Mouse (Mus musculus) midbrain, embryonic 15.5 days (tissue): ENCODE results near the gene Cdkn1a. TPM values are rescaled to one million over a fixed set of nuclear protein-coding genes. Genes with fewer than 3 reads are reported as not detected.
A peak's percentile ranks its signal among the peaks of the same experiment; 100 is the strongest.
"Not testable (repeated sequence)": the region's sequence is repeated elsewhere in the genome, so short reads cannot be mapped to it uniquely, and the experiment has no call there.

Experiments used
- ATAC-seq: fragments of 200-750 bp; cut with Nextera tagmentation; replicated peaks from 2 replicates; pipeline ENCODE4 v1.8.0; 2017; ENCODE audit warnings: moderate TSS enrichment
- H3K27ac ChIP-seq: fragments of 300-500 bp; sonication (generic); 2 replicates; pipeline ENCODE4 v1.5.1; 2015; ENCODE audit warnings: mild to moderate bottlenecking, inconsistent platforms
- H3K27me3 ChIP-seq: fragments of 300-500 bp; sonication (generic); replicated peaks from 2 replicates; pipeline ENCODE4 v1.6.1; 2015; ENCODE audit warnings: inconsistent platforms
- H3K36me3 ChIP-seq: fragments of 300-500 bp; sonication (generic); replicated peaks from 2 replicates; pipeline ENCODE4 v1.6.1; 2015; ENCODE audit warnings: inconsistent platforms
- H3K4me1 ChIP-seq: fragments of 300-500 bp; sonication (generic); 2 replicates; pipeline ENCODE4 v1.6.1; 2015; ENCODE audit warnings: inconsistent platforms
- H3K4me2 ChIP-seq: fragments of 300-500 bp; sonication (generic); 2 replicates; pipeline ENCODE4 v1.6.1; 2015; ENCODE audit warnings: inconsistent platforms, mild to moderate bottlenecking, moderate library complexity
- H3K4me3 ChIP-seq: fragments of 300-500 bp; sonication (generic); 2 replicates; pipeline ENCODE4 v1.5.1; 2015; ENCODE audit warnings: mild to moderate bottlenecking, inconsistent platforms
- H3K9ac ChIP-seq: fragments of 300-500 bp; sonication (generic); 2 replicates; pipeline ENCODE4 v1.6.1; 2015; ENCODE audit warnings: mild to moderate bottlenecking, inconsistent platforms
- H3K9me3 ChIP-seq: fragments of 300-500 bp; sonication (generic); 2 replicates; pipeline ENCODE4 v1.6.1; 2016; ENCODE audit warnings: inconsistent platforms
- WGBS: fragments of 180-500 bp; shearing (Covaris S2); methylation state at CpG from one replicate; pipeline ENCODE4 v1.1.7; 2015; ENCODE audit warnings: mixed read lengths; 5-methylcytosine and 5-hydroxymethylcytosine counted together
- polyA plus RNA-seq: library from polyadenylated mRNA; unstranded; fragments of >200 nt; fragmentation: Nextera tagmentation; extraction: Ambion mirVana; gene quantifications from 2 replicates; pipeline ENCODE4 v1.2.1, GENCODE M21; 2015

Cdkn1a gene
- 97.7 and 99.9 TPM in 2 replicates for polyA plus RNA-seq

DNA sequence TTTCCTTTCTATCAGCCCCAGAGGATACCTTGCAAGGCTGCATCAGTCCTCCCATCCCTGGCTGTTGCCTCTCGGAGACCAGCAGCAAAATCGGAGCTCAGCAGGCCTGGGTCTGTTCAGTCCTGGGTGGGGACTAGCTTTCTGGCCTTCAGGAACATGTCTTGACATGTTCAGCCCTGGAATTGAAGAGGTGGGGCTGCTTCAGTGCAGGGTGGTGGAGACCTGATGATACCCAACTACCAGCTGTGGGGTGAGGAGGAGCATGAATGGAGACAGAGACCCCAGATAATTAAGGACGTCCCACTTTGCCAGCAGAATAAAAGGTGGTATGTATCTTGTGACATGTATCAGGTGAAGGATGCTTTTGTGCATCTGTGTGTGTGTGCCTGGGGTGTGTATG lies at the start of gene Cdkn1a:
Gene Cdkn1a, plus strand, starts transcription at position 201 of the 400 bp plus-strand sequence.
- Histone ChIP-seq H3K4me3 (no peak within 1 kb of the TSS), H3K9ac (no peak within 1 kb of the TSS; the same call in 1 of the 2 replicates), H3K27me3 (peaks cover 22% of the 10 kb centered on the region), H3K27ac (no peak within 1 kb of the TSS), H3K4me2 (no peak within 1 kb of the TSS), H3K36me3 (no peaks in the 10 kb centered on the region), H3K9me3 (no peaks in the 10 kb centered on the region), H3K4me1 (peaks cover 22% of the 10 kb centered on the region)
- WGBS: 84% methylated on average over 3 of the region's 3 CpGs
- no peak for ATAC-seq

DNA sequence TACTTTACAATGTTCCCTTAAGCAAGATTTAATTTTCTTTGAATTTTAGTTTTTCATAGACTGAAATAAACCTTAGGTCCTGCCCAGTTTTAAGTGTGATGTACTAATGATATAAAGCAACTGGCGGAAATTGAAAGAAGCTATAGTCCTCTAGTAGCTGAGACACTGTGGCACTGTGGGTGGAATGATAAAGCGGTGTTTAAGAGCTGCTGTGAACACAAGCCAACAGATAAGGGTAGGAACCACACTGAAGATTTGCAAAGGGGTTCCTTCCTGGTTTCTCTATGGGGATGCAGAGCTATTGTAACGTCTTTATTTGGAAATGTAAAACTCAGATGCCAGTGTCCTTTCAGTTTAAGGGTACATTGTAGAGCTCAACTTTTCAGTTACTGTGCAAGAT lies 49.1 kb upstream of the Cdkn1a start:
- peaks cover 32% of the 10 kb centered on the region for H3K4me1 ChIP-seq
- not testable (repeated sequence) for H3K27me3 ChIP-seq, ATAC-seq, H3K27ac ChIP-seq, H3K4me2 ChIP-seq, H3K4me3 ChIP-seq, H3K9me3 ChIP-seq, H3K9ac ChIP-seq
- H3K36me3 ChIP-seq: peaks cover 69% of the 10 kb centered on the region
- WGBS: 90% methylated on average over 3 of the region's 3 CpGs

DNA sequence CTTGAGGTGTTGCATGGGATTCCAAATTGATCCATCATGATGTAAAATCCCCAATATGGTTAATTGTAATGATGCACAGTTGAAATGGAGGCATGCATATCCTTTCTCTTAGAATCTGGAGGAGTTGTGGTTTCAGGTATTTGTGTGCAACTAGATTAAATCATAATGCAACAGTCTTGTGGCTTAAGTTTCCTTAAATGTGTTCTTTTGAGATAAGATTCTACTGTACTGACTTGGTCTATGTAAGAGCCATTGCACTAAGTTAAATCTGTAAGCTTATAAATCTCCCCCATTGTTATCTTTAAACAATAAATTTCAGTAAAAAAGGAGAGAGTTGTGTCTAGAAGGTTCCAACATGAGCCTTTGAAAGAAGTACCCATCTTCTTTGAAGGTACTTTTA lies 48.2 kb upstream of the Cdkn1a start:
- Histone ChIP-seq H3K4me3 (no peak overlapping the region), H3K27me3 (no peaks in the 10 kb centered on the region), H3K36me3 (peaks cover 61% of the 10 kb centered on the region), H3K27ac (no peak overlapping the region), H3K4me2 (no peak overlapping the region), H3K9me3 (no peaks in the 10 kb centered on the region), H3K4me1 (peaks cover 23% of the 10 kb centered on the region), H3K9ac (no peak overlapping the region)
- no peak for ATAC-seq

DNA sequence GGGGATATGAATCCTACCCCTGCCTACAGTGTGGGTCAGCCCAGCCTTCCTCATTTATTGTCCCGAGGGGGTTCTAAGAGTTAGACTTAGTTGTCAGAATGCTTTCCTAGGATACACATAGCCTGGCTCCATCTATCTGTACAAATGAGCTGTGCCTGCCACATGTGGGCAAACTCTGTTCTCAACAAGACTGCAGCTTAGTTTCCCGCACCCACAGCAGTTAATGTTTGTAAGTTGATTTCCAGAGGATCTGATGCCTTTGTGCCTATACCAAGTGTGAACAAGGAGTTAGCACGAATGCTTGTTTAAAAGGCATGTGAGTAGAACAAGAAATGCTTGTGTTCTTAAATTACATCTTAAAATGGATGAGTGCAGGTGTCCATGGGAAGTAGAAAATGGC lies 47.2 kb upstream of the Cdkn1a start:
- no peak for ATAC-seq
- Histone ChIP-seq H3K27me3 (no peaks in the 10 kb centered on the region), H3K9me3 (no peaks in the 10 kb centered on the region), H3K4me2 (no peak overlapping the region), H3K4me3 (no peak overlapping the region), H3K4me1 (peaks cover 15% of the 10 kb centered on the region), H3K27ac (no peak overlapping the region), H3K36me3 (peaks cover 54% of the 10 kb centered on the region), H3K9ac (no peak overlapping the region)
- 86% methylated on average over 3 of the region's 3 CpGs for WGBS

DNA sequence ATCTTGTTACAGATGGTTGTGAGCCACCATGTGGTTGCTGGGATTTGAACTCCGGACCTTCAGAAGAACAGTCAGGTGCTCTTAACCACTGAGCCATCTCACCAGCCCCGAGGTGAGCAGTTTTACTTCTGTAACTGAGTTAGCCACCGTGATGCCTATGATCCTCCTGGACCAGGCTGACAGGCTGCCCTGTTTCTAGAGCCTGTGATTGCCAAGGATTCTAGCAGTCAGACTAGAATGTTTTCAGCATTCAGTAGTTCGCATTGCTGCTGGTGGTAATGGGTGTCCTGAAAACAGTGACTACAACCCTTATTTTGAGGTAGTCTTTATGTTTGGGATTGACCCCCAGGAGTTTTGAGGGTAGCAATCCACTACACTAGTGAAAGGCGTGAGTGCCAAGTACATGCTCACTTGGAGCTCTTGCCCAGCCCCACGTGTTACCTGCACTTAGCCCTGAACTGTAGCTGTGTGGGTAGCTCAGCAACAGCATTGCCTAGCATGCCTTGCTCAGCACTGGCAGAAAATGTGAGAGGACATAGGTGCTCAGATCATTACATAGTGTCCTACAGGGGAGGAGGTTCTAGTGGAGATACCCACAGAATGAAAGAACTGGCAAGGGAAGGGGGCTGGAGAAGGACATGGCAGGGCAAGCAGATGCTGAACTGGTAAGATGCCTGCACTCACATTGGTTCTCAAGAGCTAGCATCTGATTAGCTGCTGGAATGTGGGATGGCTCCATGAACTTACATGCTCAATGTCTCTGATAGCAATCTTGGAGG lies 46.4 kb upstream of the Cdkn1a start:
- peaks cover 49% of the 10 kb centered on the region for H3K36me3 ChIP-seq
- H3K4me3 ChIP-seq: no peak overlapping the region
- whole genome bisulfite sequencing: 85% methylated on average over 6 of the region's 6 CpGs
- no peak for ATAC-seq
- H3K9ac ChIP-seq: no peak overlapping the region
- H3K27me3 ChIP-seq: no peaks in the 10 kb centered on the region
- no peak overlapping the region for H3K27ac ChIP-seq
- peaks cover 17% of the 10 kb centered on the region for H3K4me1 ChIP-seq
- H3K9me3 ChIP-seq: no peaks in the 10 kb centered on the region
- no peak overlapping the region for H3K4me2 ChIP-seq

DNA sequence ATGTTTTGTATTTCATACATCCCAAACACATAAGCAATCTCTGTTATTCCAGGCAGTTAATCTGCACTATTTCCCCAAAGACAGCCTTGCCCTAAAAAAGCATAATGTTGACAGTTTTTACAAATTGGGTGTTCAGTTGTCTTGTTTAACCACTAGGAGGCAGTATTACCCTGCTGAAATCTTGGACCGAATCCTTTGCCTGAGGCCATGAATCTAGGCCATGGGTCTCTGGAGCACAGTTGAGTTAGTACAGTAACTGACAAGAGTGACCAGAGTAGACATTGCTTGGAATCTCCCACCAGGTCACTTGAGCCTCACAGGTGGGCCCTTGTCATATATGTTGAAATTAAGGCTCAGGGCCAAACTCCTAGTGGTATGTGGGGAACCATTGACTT lies 45.9 kb upstream of the Cdkn1a start:
- H3K4me2 ChIP-seq: no peak overlapping the region
- no peaks in the 10 kb centered on the region for H3K27me3 ChIP-seq
- H3K9me3 ChIP-seq: no peaks in the 10 kb centered on the region
- H3K4me1 ChIP-seq: 0 out of 2 replicates have a peak, but pooled peaks cover 14% of the 10 kb centered on the region
- H3K4me3 ChIP-seq: no peak overlapping the region
- H3K36me3 ChIP-seq: peaks cover 43% of the 10 kb centered on the region
- 46% methylated on average over 1 of the region's 1 CpGs for WGBS
- H3K27ac ChIP-seq: no peak overlapping the region
- no peak for ATAC-seq
- no peak overlapping the region for H3K9ac ChIP-seq

DNA sequence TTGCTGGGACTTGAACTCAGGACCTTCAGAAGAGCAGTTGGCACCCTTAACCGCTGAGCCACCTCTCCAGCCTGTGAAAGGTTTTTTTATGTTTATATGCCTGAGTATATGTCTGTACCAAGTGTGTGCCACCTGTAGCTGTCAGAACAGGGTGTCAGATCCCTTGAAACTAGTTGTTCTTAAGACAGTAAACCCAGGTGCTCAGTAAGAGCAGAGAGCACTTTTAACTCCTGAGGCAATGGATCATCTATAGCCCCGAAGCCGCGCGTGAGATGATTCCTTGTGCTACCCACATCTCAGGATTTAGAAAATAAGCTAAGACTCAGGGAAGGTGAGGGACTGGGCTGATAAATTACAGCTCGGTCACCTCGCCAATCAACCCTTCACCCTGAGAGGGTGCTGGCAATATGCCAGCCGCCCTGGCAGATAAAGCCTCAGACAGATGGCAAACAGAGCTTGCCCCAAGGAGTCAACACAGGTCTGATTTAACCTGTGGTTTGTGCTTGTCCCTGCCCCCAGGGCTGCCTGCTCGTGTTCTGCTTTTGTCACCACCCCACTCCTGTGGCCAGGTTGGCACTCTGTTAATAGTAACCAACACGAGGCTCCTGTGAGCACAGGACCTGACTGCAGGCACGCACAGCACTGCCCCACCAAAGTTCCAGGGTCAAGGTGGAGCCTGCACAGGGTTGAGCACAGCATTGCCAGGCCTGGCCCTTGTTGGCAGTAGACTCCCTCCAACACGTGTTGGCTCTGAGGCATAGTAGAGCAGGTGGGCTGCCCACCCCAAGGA lies 44.8 kb upstream of the Cdkn1a start:
- Histone ChIP-seq H3K4me3 (no peak overlapping the region), H3K4me1 (0 out of 2 replicates have a peak, but pooled peaks cover 11% of the 10 kb centered on the region), H3K36me3 (peaks cover 34% of the 10 kb centered on the region), H3K9me3 (no peaks in the 10 kb centered on the region), H3K27ac (peak overlapping the region; percentile 42; the same call in 1 of the 2 replicates), H3K9ac (no peak overlapping the region), H3K27me3 (no peaks in the 10 kb centered on the region), H3K4me2 (no peak overlapping the region)
- ATAC-seq: no peak
- 72% methylated on average over 12 of the region's 12 CpGs for WGBS

DNA sequence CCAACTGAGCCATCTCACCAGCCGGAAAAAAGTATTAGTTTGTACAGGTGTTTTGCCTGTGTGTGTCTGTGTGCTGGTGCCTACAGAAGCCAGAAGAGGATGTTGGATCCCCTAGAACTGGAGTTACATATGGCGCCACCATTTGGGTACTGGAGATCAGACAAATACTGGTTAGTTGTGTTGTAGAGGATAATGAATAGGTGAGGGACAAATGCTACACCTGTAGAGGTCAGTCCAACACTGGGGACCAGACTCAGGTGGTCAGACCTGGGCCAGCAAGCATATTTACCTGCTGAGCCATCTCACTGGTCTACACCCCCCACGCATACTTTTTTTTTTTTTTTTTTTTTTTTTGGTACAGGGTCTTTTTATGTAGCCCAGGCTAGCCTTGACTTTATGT lies 43.9 kb upstream of the Cdkn1a start:
- Histone ChIP-seq H3K4me1 (0 out of 2 replicates have a peak, but pooled peaks cover 11% of the 10 kb centered on the region), H3K4me3 (no peak overlapping the region), H3K27ac (no peak overlapping the region), H3K27me3 (no peaks in the 10 kb centered on the region), H3K4me2 (no peak overlapping the region), H3K9me3 (no peaks in the 10 kb centered on the region), H3K9ac (no peak overlapping the region), H3K36me3 (peaks cover 28% of the 10 kb centered on the region)
- no peak for ATAC-seq
- WGBS: 86% methylated on average over 3 of the region's 3 CpGs

DNA sequence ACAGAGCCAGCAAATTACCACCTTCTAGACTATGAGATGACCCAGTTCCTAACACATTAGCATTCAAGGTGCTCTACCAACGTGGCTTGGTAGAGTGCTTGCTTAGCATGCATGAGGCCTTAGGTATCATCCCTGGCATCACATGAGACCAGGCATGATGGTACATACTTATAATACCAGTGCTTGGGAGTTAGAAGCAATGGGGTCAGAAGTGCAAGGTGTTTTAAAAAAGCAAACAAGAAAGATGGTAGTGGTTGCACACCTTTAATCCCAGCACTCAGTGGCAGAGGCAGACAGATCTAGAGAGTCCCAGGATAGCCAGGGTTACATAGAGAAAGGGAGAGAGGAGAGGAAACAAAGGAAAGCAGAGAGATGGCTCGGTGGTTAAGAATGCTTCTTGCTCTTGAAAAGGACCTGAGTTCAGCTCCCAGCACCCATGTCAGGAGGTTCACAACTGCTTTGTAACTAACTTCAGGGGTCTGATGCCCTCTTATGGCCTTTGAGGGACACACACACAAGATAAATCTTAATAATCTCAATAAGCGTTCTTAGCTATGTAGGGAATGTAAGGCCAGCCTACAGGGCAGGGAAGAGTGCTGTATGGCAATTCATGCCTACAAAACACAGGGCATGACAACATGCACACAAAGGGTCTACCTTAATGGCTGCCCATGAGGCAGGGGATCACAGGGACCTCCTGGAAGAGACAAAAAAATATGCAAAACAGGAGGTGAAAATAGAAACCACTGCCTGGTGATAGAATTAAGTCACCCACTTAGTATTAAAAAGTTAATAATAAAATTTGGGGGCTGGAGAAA lies 42.9 kb upstream of the Cdkn1a start:
- no peak overlapping the region for H3K9ac ChIP-seq
- no peak overlapping the region for H3K4me2 ChIP-seq
- no peak overlapping the region for H3K27ac ChIP-seq
- WGBS: 60% methylated on average over 3 of the region's 3 CpGs
- no peak for ATAC-seq
- peaks cover 27% of the 10 kb centered on the region for H3K36me3 ChIP-seq
- H3K9me3 ChIP-seq: no peaks in the 10 kb centered on the region
- 0 out of 2 replicates have a peak, but pooled peaks cover 11% of the 10 kb centered on the region for H3K4me1 ChIP-seq
- no peaks in the 10 kb centered on the region for H3K27me3 ChIP-seq
- H3K4me3 ChIP-seq: no peak overlapping the region

DNA sequence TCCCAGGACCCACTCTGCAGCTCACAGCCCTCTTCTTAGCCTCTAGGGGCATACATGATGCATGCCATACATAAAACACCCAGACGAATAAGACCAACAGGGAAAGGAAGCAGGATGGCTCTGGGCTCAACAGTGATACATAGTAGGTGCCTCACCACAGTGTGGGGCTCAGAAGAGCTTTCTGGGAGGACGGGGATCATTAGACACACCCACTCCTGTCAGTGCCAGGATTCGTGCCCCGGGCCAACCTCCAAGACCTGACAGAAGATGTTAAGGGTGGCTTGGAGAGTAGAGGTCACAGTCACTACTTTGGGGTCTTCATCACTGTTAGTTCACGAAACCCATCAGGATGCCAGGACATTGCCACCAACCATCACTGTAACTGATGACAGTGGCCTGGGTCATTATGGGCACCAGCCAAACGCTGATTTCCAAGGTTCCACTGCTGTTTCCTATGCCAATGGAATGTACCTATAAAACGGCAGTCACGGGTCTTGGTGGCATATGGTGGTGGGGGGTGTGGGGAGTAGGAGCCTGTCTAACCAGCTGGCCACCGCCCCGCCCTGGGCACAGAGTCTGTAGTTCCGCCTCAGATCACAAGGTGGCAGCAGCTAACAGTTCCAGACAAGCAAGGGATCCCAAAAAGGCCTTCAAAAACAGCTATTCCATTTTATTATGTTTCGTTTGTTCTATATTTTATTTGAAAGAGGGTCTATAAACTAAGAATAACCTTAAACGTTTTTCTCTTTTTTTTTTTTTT lies 41.8 kb upstream of the Cdkn1a start:
- Histone ChIP-seq H3K4me1 (0 out of 2 replicates have a peak, but pooled peaks cover 11% of the 10 kb centered on the region), H3K36me3 (peaks cover 19% of the 10 kb centered on the region), H3K9ac (no peak overlapping the region), H3K9me3 (no peaks in the 10 kb centered on the region), H3K4me2 (no peak overlapping the region), H3K4me3 (no peak overlapping the region), H3K27ac (peak overlapping the region; percentile 14; the same call in 1 of the 2 replicates), H3K27me3 (no peaks in the 10 kb centered on the region)
- peak; percentile 43; the same call in 1 of the 2 replicates for ATAC-seq
- 23% methylated on average over 13 of the region's 13 CpGs for WGBS

DNA sequence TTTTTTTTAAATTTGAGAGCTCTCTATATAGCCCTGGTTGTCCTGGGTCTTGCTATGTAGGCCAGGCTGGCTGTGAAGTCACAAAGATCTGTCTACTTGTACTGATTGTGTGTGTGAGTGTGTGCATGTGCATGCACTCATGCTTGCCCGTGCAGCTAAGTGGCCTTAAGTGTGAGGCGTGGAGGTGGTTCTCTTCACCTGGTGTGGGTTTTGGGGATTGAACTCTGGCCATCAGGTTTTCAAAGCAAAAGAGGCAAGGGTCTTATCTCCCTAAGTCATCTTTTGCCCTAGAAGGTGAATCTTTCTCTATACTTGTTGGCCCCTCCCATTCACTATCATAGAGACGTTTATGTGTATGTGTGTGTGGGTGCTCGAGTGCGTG lies 41.3 kb upstream of the Cdkn1a start:
- ATAC-seq: no peak
- H3K4me3 ChIP-seq: no peak overlapping the region
- H3K9me3 ChIP-seq: no peaks in the 10 kb centered on the region
- 0 out of 2 replicates have a peak, but pooled peaks cover 11% of the 10 kb centered on the region for H3K4me1 ChIP-seq
- peaks cover 15% of the 10 kb centered on the region for H3K36me3 ChIP-seq
- no peak overlapping the region for H3K4me2 ChIP-seq
- 80% methylated on average over 5 of the region's 5 CpGs for WGBS
- H3K27me3 ChIP-seq: no peaks in the 10 kb centered on the region
- H3K9ac ChIP-seq: no peak overlapping the region
- peak overlapping the region; percentile 14; the same call in 1 of the 2 replicates for H3K27ac ChIP-seq
